Mouse (Mus musculus): ENCODE data around the gene Klk5. TPM values are rescaled to one million over a fixed set of nuclear protein-coding genes. Genes with fewer than 3 reads are reported as not detected.

Klk5 gene
- polyA plus RNA-seq, 1 experiment from 2014 or later: not detected

GRCm38 (mm10) chr7:43882811-43883210, 41.0 kb downstream of the Klk5 start:
- Histone ChIP-seq H3K4me1 (ENCODE audit: control insufficient read depth, insufficient read depth, low read length) (no peaks in the 10 kb centered on the region), H3K4me2 (ENCODE audit: low read depth) (no peak overlapping the region), H3K4me3 (ENCODE audit: low read depth, low read length) (no peak overlapping the region), H3K9me3 (ENCODE audit: control insufficient read depth, low read length) (no peaks in the 10 kb centered on the region), H3K9ac (ENCODE audit: low read length) (no peak overlapping the region), H3K36me3 (ENCODE audit: control insufficient read depth, insufficient read depth, low read length) (no peaks in the 10 kb centered on the region), H3K27ac (ENCODE audit: low read depth, low read length) (no peak overlapping the region), H3K27me3 (ENCODE audit: control insufficient read depth, insufficient read depth, low read length) (no peaks in the 10 kb centered on the region)
- DNase-seq (ENCODE audit: low spot score) (no peak), ATAC-seq (ENCODE audit: insufficient read depth, low FRiP score, low TSS enrichment) (no peak)
- WGBS: 33% methylated on average over 4 of the region's 4 CpGs

DNA sequence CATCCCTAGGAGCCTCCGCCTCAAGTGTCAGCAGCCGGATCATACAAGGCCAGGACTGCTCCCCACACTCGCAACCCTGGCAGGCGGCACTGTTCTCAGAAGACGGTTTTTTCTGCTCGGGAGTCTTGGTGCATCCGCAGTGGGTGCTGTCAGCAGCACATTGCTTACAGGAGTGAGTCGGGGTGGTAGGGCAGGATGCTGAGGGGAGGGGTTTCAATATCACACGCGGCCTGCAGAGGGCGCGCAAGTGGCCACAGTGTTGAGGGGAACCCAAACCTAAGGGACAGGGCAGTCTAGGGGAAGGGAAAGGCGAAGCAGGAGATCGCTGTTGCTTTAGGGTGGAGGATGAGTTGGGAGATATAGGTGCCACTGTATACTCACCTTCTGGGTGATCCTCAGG, 41.8 kb downstream of the Klk5 start:
- H3K36me3 ChIP-seq (ENCODE audit: control insufficient read depth, insufficient read depth, low read length): no peaks in the 10 kb centered on the region
- WGBS: 12% methylated on average over 14 of the region's 14 CpGs
- no peaks in the 10 kb centered on the region for H3K4me1 ChIP-seq (ENCODE audit: control insufficient read depth, insufficient read depth, low read length)
- no peak overlapping the region for H3K9ac ChIP-seq (ENCODE audit: low read length)
- H3K9me3 ChIP-seq (ENCODE audit: control insufficient read depth, low read length): no peaks in the 10 kb centered on the region
- no peak overlapping the region for H3K27ac ChIP-seq (ENCODE audit: low read depth, low read length)
- peak; percentile 73 for DNase-seq (ENCODE audit: low spot score)
- no peaks in the 10 kb centered on the region for H3K27me3 ChIP-seq (ENCODE audit: control insufficient read depth, insufficient read depth, low read length)
- no peak for ATAC-seq (ENCODE audit: insufficient read depth, low FRiP score, low TSS enrichment)
- H3K4me2 ChIP-seq (ENCODE audit: low read depth): peak overlapping the region; percentile 17; the same call in 1 of the 2 replicates
- no peak overlapping the region for H3K4me3 ChIP-seq (ENCODE audit: low read depth, low read length)

- Histone ChIP-seq H3K27me3 (ENCODE audit: control insufficient read depth, insufficient read depth, low read length) (no peaks in the 10 kb centered on the region), H3K4me3 (ENCODE audit: low read depth, low read length) (no peak overlapping the region), H3K4me2 (ENCODE audit: low read depth) (no peak overlapping the region), H3K9me3 (ENCODE audit: control insufficient read depth, low read length) (no peaks in the 10 kb centered on the region), H3K27ac (ENCODE audit: low read depth, low read length) (no peak overlapping the region), H3K9ac (ENCODE audit: low read length) (no peak overlapping the region), H3K36me3 (ENCODE audit: control insufficient read depth, insufficient read depth, low read length) (no peaks in the 10 kb centered on the region), H3K4me1 (ENCODE audit: control insufficient read depth, insufficient read depth, low read length) (no peaks in the 10 kb centered on the region)
- 70% methylated on average over 5 of the region's 5 CpGs for WGBS
- ATAC-seq (ENCODE audit: insufficient read depth, low FRiP score, low TSS enrichment): no peak
- no peak for DNase-seq (ENCODE audit: low spot score)
Measured at GRCm38 (mm10) chr7:43891365-43891764, 49.6 kb downstream of the Klk5 start.

DNA sequence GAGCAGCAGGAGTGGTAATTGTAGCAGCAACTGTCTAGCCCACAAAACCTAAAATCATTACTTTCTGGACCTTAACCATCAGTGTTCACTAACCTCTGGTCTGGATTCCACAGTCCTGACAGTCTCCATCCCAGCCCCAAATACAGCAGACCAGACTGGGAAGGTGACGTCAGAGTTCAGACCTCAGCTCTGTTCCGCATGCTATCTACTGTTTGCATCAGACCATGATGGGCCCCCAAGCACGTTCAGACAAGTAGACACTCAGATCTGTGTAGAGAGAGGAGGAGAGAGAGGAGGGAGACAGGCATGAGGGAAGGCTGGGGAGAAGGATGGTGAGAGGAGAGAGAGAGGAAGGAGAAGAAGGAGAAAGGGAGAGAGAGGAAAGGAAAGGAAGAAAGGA, 50.0 kb downstream of the Klk5 start:
- H3K36me3 ChIP-seq (ENCODE audit: control insufficient read depth, insufficient read depth, low read length): no peaks in the 10 kb centered on the region
- H3K4me2 ChIP-seq (ENCODE audit: low read depth): no peak overlapping the region
- no peak overlapping the region for H3K9ac ChIP-seq (ENCODE audit: low read length)
- no peaks in the 10 kb centered on the region for H3K9me3 ChIP-seq (ENCODE audit: control insufficient read depth, low read length)
- H3K4me1 ChIP-seq (ENCODE audit: control insufficient read depth, insufficient read depth, low read length): no peaks in the 10 kb centered on the region
- no peak overlapping the region for H3K27ac ChIP-seq (ENCODE audit: low read depth, low read length)
- no peaks in the 10 kb centered on the region for H3K27me3 ChIP-seq (ENCODE audit: control insufficient read depth, insufficient read depth, low read length)
- ATAC-seq (ENCODE audit: insufficient read depth, low FRiP score, low TSS enrichment) (no peak), DNase-seq (ENCODE audit: low spot score) (no peak)
- H3K4me3 ChIP-seq (ENCODE audit: low read depth, low read length): no peak overlapping the region
- WGBS: 76% methylated on average over 3 of the region's 3 CpGs

- H3K4me2 ChIP-seq (ENCODE audit: low read depth): no peak overlapping the region
- no peaks in the 10 kb centered on the region for H3K4me1 ChIP-seq (ENCODE audit: control insufficient read depth, insufficient read depth, low read length)
- H3K27me3 ChIP-seq (ENCODE audit: control insufficient read depth, insufficient read depth, low read length): no peaks in the 10 kb centered on the region
- 12% methylated on average over 1 of the region's 1 CpGs for WGBS
- no peaks in the 10 kb centered on the region for H3K9me3 ChIP-seq (ENCODE audit: control insufficient read depth, low read length)
- no peak overlapping the region for H3K4me3 ChIP-seq (ENCODE audit: low read depth, low read length)
- ATAC-seq (ENCODE audit: insufficient read depth, low FRiP score, low TSS enrichment) (peak; percentile 83), DNase-seq (ENCODE audit: low spot score) (peak; percentile 88)
- no peak overlapping the region for H3K9ac ChIP-seq (ENCODE audit: low read length)
- H3K27ac ChIP-seq (ENCODE audit: low read depth, low read length): no peak overlapping the region
- no peaks in the 10 kb centered on the region for H3K36me3 ChIP-seq (ENCODE audit: control insufficient read depth, insufficient read depth, low read length)
Measured at GRCm38 (mm10) chr7:43894836-43895235, 53.1 kb downstream of the Klk5 start.

Other genes starting within 250 kb of the Klk5 start
- gene Zfp819, start 234.8 kb upstream of the Klk5 start, polyA plus RNA-seq (2014; fragmentation: Nextera tagmentation; extraction: Ambion mirVana): 0.25 and 0.64 TPM in 2 replicates
- not detected in 2 replicates for gene Ceacam18, start 207.3 kb upstream of the Klk5 start, polyA plus RNA-seq (2014; fragmentation: Nextera tagmentation; extraction: Ambion mirVana)
- 0.34 TPM in 1 of 2 replicates, not detected in the other for gene Siglece, start 181.8 kb upstream of the Klk5 start, polyA plus RNA-seq (2014; fragmentation: Nextera tagmentation; extraction: Ambion mirVana)
- gene Ctu1, start 170.0 kb upstream of the Klk5 start, polyA plus RNA-seq (2014; fragmentation: Nextera tagmentation; extraction: Ambion mirVana): 11.0 and 11.6 TPM in 2 replicates
- gene Klk14, start 151.6 kb upstream of the Klk5 start, polyA plus RNA-seq (2014; fragmentation: Nextera tagmentation; extraction: Ambion mirVana): not detected in 2 replicates
- gene Klk13, start 129.4 kb upstream of the Klk5 start, polyA plus RNA-seq (2014; fragmentation: Nextera tagmentation; extraction: Ambion mirVana): 0.39 TPM in 1 of 2 replicates, not detected in the other
- gene Klk12, start 73.1 kb upstream of the Klk5 start, polyA plus RNA-seq (2014; fragmentation: Nextera tagmentation; extraction: Ambion mirVana): not detected in 2 replicates
- not detected in 2 replicates for gene Klk11, start 67.4 kb upstream of the Klk5 start, polyA plus RNA-seq (2014; fragmentation: Nextera tagmentation; extraction: Ambion mirVana)
- not detected in 2 replicates for gene Klk10, start 60.9 kb upstream of the Klk5 start, polyA plus RNA-seq (2014; fragmentation: Nextera tagmentation; extraction: Ambion mirVana)
- not detected in 2 replicates for gene Klk9, start 50.1 kb upstream of the Klk5 start, polyA plus RNA-seq (2014; fragmentation: Nextera tagmentation; extraction: Ambion mirVana)
- gene Klk8, start 44.4 kb upstream of the Klk5 start, polyA plus RNA-seq (2014; fragmentation: Nextera tagmentation; extraction: Ambion mirVana): 8.6 and 9.4 TPM in 2 replicates
- not detected in 2 replicates for gene Klk7, start 30.7 kb upstream of the Klk5 start, polyA plus RNA-seq (2014; fragmentation: Nextera tagmentation; extraction: Ambion mirVana)
- not detected in 2 replicates for gene Klk6, start 17.5 kb upstream of the Klk5 start, polyA plus RNA-seq (2014; fragmentation: Nextera tagmentation; extraction: Ambion mirVana)
- not detected in 2 replicates for gene Klk4, start 39.2 kb downstream of the Klk5 start, polyA plus RNA-seq (2014; fragmentation: Nextera tagmentation; extraction: Ambion mirVana)
- gene Klk15, start 91.8 kb downstream of the Klk5 start, polyA plus RNA-seq (2014; fragmentation: Nextera tagmentation; extraction: Ambion mirVana): not detected in 2 replicates
- not detected in 2 replicates for gene Klk1b8, start 108.7 kb downstream of the Klk5 start, polyA plus RNA-seq (2014; fragmentation: Nextera tagmentation; extraction: Ambion mirVana)
- not detected in 2 replicates for gene Klk1b1, start 124.8 kb downstream of the Klk5 start, polyA plus RNA-seq (2014; fragmentation: Nextera tagmentation; extraction: Ambion mirVana)
- gene Klk1b9, start 134.1 kb downstream of the Klk5 start, polyA plus RNA-seq (2014; fragmentation: Nextera tagmentation; extraction: Ambion mirVana): not detected in 2 replicates
- not detected in 2 replicates for gene Klk1b11, start 153.9 kb downstream of the Klk5 start, polyA plus RNA-seq (2014; fragmentation: Nextera tagmentation; extraction: Ambion mirVana)
- gene Klk1b26, start 170.2 kb downstream of the Klk5 start, polyA plus RNA-seq (2014; fragmentation: Nextera tagmentation; extraction: Ambion mirVana): not detected in 2 replicates
- not detected in 2 replicates for gene Klk1b27, start 210.3 kb downstream of the Klk5 start, polyA plus RNA-seq (2014; fragmentation: Nextera tagmentation; extraction: Ambion mirVana)